Mouse (Mus musculus): ENCODE results near the gene Snf8. TPM values are rescaled to one million over a fixed set of nuclear protein-coding genes. Genes with fewer than 3 reads are reported as not detected.

Snf8 gene
- polyA plus RNA-seq (2015; fragmentation: Nextera tagmentation; extraction: Ambion mirVana): 136 and 142 TPM in 2 replicates

- Histone ChIP-seq H3K9ac (replicated peaks) (peak within 1 kb of the TSS; percentile 75), H3K4me2 (replicated peaks) (peak within 1 kb of the TSS; percentile 71), H3K27ac (replicated peaks) (peak within 1 kb of the TSS; percentile 64), H3K36me3 (peaks cover 7% of the 10 kb centered on the region), H3K4me1 (peaks cover 23% of the 10 kb centered on the region), H3K9me3 (no peaks in the 10 kb centered on the region), H3K27me3 (0 out of 2 replicates have a peak, but pooled peaks cover 5% of the 10 kb centered on the region), H3K4me3 (peak within 1 kb of the TSS; percentile 81)
- peak; percentile 80 for ATAC-seq (replicated peaks)
- under 1% methylated on average over 28 of the region's 29 CpGs for whole genome bisulfite sequencing
Observed at GRCm38 (mm10) chr11:96034596-96035052, at the start of gene Snf8. Gene Snf8, plus strand, starts transcription at chr11:96034885.

DNA sequence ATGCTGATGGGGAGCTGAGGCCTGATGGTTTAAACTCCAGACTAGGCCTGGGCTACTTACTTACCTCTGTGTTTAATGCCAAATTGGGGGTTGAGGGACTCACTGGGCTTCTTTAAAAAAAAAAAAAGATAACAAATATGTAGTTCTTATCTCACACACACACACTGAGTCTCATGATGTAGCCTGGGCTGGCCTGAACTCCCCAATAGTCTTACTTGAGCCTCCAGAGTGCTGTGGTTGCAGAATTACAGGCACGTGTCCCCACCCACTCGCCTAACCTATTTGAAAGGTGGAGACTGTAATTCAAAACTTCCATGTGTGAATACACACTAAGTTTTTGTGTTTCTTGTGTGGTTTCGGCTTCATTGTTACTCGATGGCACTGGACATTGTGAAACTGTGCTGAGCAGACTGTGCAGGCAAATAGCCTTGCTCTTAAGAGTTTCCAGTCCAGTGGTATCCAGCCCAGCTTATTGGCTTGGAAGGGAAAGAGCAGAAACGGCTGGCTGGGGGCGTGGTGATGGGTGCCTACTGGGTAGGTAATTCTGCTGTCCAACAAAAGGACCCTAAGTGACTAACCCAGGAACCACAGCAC is 46.7 kb upstream of the Snf8 start:
- peaks cover 50% of the 10 kb centered on the region for H3K4me1 ChIP-seq
- ATAC-seq (replicated peaks): no peak
- no peaks in the 10 kb centered on the region for H3K9me3 ChIP-seq
- no peak overlapping the region for H3K9ac ChIP-seq (replicated peaks)
- H3K27me3 ChIP-seq: no peaks in the 10 kb centered on the region
- H3K4me2 ChIP-seq (replicated peaks): no peak overlapping the region
- WGBS: 46% methylated on average over 6 of the region's 6 CpGs
- H3K36me3 ChIP-seq: no peaks in the 10 kb centered on the region
- H3K27ac ChIP-seq (replicated peaks): peak overlapping the region; percentile 52
- H3K4me3 ChIP-seq: no peak overlapping the region

GRCm38 (mm10) chr11:95988533-95988932 is 46.2 kb upstream of the Snf8 start:
- Histone ChIP-seq H3K27me3 (no peaks in the 10 kb centered on the region), H3K4me1 (peaks cover 50% of the 10 kb centered on the region), H3K9me3 (no peaks in the 10 kb centered on the region), H3K27ac (replicated peaks) (peak overlapping the region; percentile 52), H3K36me3 (no peaks in the 10 kb centered on the region), H3K4me2 (replicated peaks) (no peak overlapping the region; the same call in 1 of the 2 replicates), H3K9ac (replicated peaks) (no peak overlapping the region), H3K4me3 (no peak overlapping the region)
- ATAC-seq (replicated peaks): peak; percentile 36; the same call in 1 of the 2 replicates
- 20% methylated on average over 9 of the region's 9 CpGs for WGBS

GRCm38 (mm10) chr11:95989864-95990263 is 44.8 kb upstream of the Snf8 start:
- Histone ChIP-seq H3K9ac (replicated peaks) (no peak overlapping the region), H3K4me3 (no peak overlapping the region), H3K27ac (replicated peaks) (peak overlapping the region; percentile 0; the same call in 1 of the 2 replicates), H3K36me3 (no peaks in the 10 kb centered on the region), H3K4me2 (replicated peaks) (0 out of 2 replicates have a peak overlapping the region, but pooled peaks have one; percentile 6), H3K27me3 (no peaks in the 10 kb centered on the region), H3K9me3 (no peaks in the 10 kb centered on the region), H3K4me1 (peaks cover 50% of the 10 kb centered on the region)
- 32% methylated on average over 8 of the region's 8 CpGs for WGBS
- no peak for ATAC-seq (replicated peaks)

DNA sequence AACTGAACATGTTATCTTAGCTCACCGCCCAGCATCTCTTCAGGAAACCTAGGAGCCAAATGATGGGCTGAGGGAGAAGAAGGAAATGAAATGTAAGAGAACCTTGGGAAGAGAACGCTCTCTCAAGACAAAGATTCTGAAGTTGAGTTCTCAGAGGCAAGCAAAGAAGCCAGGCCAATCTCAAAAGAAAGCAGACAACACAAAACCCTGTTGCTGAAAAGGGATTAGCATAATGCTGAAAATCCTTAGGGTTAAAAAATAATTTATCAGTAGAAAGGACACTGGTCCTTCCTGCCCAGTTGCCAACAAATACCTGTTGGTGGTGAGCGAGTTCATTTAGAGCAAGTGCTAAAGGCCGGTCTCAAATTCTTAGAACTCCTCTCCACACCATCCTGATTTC is 44.3 kb upstream of the Snf8 start:
- no peak for ATAC-seq (replicated peaks)
- 25% methylated on average over 4 of the region's 4 CpGs for WGBS
- no peaks in the 10 kb centered on the region for H3K36me3 ChIP-seq
- peak overlapping the region; percentile 92 for H3K4me2 ChIP-seq (replicated peaks)
- no peaks in the 10 kb centered on the region for H3K9me3 ChIP-seq
- H3K4me3 ChIP-seq: peak overlapping the region; percentile 54
- peak overlapping the region; percentile 84 for H3K27ac ChIP-seq (replicated peaks)
- no peaks in the 10 kb centered on the region for H3K27me3 ChIP-seq
- H3K4me1 ChIP-seq: peaks cover 50% of the 10 kb centered on the region
- H3K9ac ChIP-seq (replicated peaks): peak overlapping the region; percentile 78; the same call in 1 of the 2 replicates

DNA sequence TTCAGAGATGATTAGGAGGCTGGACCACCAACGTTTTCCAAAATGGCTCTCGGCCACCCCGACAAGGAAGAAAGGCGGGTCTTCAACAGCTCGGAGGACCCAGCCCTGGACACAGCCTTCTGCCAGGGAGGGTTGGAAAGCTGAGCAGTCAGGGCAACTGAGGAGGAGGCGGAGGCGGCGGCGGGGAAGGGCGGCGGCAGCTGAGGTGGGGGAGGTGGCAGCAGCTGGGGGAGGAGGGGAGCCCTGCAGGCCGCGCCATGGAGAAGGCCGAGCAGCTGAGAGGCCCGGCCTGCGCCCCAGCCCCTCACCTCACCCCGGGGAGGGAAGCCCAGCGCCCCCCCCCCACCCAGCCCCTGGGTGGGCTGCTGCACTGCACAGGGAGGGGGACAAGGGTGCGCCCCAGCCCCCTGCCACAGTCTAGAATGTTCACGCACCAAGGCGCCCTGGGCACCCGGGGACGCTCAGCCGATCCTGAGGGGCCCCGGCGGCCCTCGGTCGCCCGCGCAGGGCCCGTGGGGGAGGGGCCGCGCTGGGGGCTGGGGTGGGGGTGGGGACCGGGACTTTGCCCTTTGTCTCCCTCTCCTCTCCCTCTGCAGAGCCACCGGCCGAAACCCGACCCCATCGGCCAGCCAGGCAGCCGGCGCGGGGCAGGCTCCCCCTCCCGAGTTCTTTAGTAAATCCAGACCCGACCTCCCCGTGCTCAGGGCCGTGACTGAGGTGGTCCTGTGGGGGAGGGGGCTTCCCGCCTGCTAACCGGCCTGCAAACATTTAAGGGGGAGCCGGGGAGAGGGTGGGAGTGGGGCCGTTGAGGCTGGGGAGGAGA is 43.6 kb upstream of the Snf8 start:
- no peaks in the 10 kb centered on the region for H3K36me3 ChIP-seq
- WGBS: under 1% methylated on average over 49 of the region's 49 CpGs
- no peaks in the 10 kb centered on the region for H3K27me3 ChIP-seq
- peak overlapping the region; percentile 78 for H3K9ac ChIP-seq (replicated peaks)
- peak overlapping the region; percentile 54 for H3K4me3 ChIP-seq
- H3K4me1 ChIP-seq: peaks cover 50% of the 10 kb centered on the region
- ATAC-seq (replicated peaks): peak; percentile 72
- no peaks in the 10 kb centered on the region for H3K9me3 ChIP-seq
- peak overlapping the region; percentile 84 for H3K27ac ChIP-seq (replicated peaks)
- peak overlapping the region; percentile 92 for H3K4me2 ChIP-seq (replicated peaks)

- no peak overlapping the region for H3K9ac ChIP-seq (replicated peaks)
- peaks cover 35% of the 10 kb centered on the region for H3K4me1 ChIP-seq
- H3K4me3 ChIP-seq: no peak overlapping the region
- ATAC-seq (replicated peaks): no peak
- H3K27ac ChIP-seq (replicated peaks): no peak overlapping the region
- no peaks in the 10 kb centered on the region for H3K27me3 ChIP-seq
- no peaks in the 10 kb centered on the region for H3K36me3 ChIP-seq
- no peaks in the 10 kb centered on the region for H3K9me3 ChIP-seq
- 94% methylated on average over 8 of the region's 8 CpGs for WGBS
- H3K4me2 ChIP-seq (replicated peaks): no peak overlapping the region
Observed at GRCm38 (mm10) chr11:95994151-95994550, 40.5 kb upstream of the Snf8 start.

DNA sequence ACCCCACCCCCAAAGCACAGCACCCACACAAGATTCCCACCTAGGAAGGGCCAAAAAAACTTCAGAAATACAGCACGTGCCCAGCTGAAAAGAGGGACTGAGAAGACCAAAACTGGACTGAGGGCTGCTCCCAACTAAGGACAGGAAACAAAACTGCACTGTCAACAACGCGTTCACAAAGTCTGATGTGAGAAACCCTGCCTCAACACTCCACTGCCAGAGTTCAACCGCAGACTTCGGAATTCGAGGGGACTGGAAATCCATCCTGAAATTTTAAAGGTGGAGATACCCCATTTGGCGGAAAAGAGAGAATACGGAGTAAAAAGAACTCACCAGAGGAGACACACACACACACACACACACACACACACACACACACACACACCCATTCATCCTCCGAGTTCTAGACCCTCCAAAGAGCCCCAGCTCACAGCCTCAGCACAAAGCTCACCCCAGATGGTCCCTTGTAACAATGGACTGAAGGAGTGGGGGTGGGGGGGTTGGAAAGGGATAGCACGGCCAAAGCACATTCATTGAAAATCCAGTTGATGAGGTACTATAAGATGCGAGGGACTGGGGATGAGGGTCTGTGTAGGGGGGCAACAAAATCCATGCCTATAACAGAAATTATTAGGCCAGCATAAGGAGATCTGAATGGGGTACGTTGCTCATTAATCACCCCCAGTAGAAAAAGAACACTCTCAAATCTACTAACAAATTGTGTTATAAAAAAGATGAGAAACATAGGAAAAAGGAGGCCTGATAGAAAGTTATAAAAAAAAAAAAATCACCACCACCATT is 31.4 kb upstream of the Snf8 start:
- Histone ChIP-seq H3K27me3 (no peaks in the 10 kb centered on the region), H3K9me3 (no peaks in the 10 kb centered on the region), H3K9ac (replicated peaks) (peak overlapping the region; percentile 29), H3K4me3 (peak overlapping the region; percentile 74), H3K4me2 (replicated peaks) (peak overlapping the region; percentile 82), H3K4me1 (peaks cover 41% of the 10 kb centered on the region), H3K27ac (replicated peaks) (peak overlapping the region; percentile 58), H3K36me3 (no peaks in the 10 kb centered on the region)
- under 1% methylated on average over 12 of the region's 12 CpGs for WGBS
- ATAC-seq (replicated peaks): no peak

- ATAC-seq (replicated peaks): no peak
- H3K27ac ChIP-seq (replicated peaks): peak overlapping the region; percentile 97
- no peaks in the 10 kb centered on the region for H3K27me3 ChIP-seq
- H3K36me3 ChIP-seq: no peaks in the 10 kb centered on the region
- under 1% methylated on average over 32 of the region's 32 CpGs for WGBS
- H3K9me3 ChIP-seq: no peaks in the 10 kb centered on the region
- peak overlapping the region; percentile 64 for H3K9ac ChIP-seq (replicated peaks)
- peaks cover 42% of the 10 kb centered on the region for H3K4me1 ChIP-seq
- H3K4me2 ChIP-seq (replicated peaks): peak overlapping the region; percentile 82
- peak overlapping the region; percentile 74 for H3K4me3 ChIP-seq
Observed at GRCm38 (mm10) chr11:96003969-96004792, 30.5 kb upstream of the Snf8 start.

GRCm38 (mm10) chr11:96004793-96005402 is 29.8 kb upstream of the Snf8 start:
- H3K4me2 ChIP-seq (replicated peaks): peak overlapping the region; percentile 82
- peak overlapping the region; percentile 64 for H3K9ac ChIP-seq (replicated peaks)
- H3K4me1 ChIP-seq: peaks cover 42% of the 10 kb centered on the region
- H3K27ac ChIP-seq (replicated peaks): peak overlapping the region; percentile 97
- ATAC-seq (replicated peaks): peak; percentile 26
- no peaks in the 10 kb centered on the region for H3K9me3 ChIP-seq
- H3K4me3 ChIP-seq: peak overlapping the region; percentile 74
- H3K27me3 ChIP-seq: no peaks in the 10 kb centered on the region
- no peaks in the 10 kb centered on the region for H3K36me3 ChIP-seq
- WGBS: under 1% methylated on average over 55 of the region's 57 CpGs
